Mouse (Mus musculus) lung, embryonic 16.5 days (tissue): ENCODE data around the gene C1qbp. TPM values are rescaled to one million over a fixed set of nuclear protein-coding genes. Genes with fewer than 3 reads are reported as not detected.

Experiments
- ATAC-seq: fragments of 200-750 bp; cut with Nextera tagmentation; 2 replicates; pipeline ENCODE4 v1.8.0; 2017; ENCODE audit warnings: low read depth, mild to moderate bottlenecking, moderate library complexity
- H3K27ac ChIP-seq: fragments of 300-500 bp; sonication (generic); 2 replicates; pipeline ENCODE4 v1.5.1; 2014; ENCODE audit warnings: mild to moderate bottlenecking, control low read depth, low read length
- H3K27me3 ChIP-seq: fragments of 300-500 bp; sonication (generic); 2 replicates; pipeline ENCODE4 v1.6.1; 2014; ENCODE audit warnings: low read depth, low read length, mixed read lengths; ENCODE audit not compliant: control insufficient read depth, insufficient read depth
- H3K36me3 ChIP-seq: fragments of 300-500 bp; sonication (generic); 2 replicates; pipeline ENCODE4 v1.6.1; 2014; ENCODE audit warnings: low read length; ENCODE audit not compliant: control insufficient read depth, insufficient read depth
- H3K4me1 ChIP-seq: fragments of 300-500 bp; sonication (generic); replicated peaks from 2 replicates; pipeline ENCODE4 v1.6.1; 2014; ENCODE audit warnings: low read length, mixed read lengths; ENCODE audit not compliant: control insufficient read depth, insufficient read depth
- H3K4me2 ChIP-seq: fragments of 300-500 bp; sonication (generic); 2 replicates; pipeline ENCODE4 v1.6.1; 2014; ENCODE audit warnings: low read depth, low read length, control low read depth
- H3K4me3 ChIP-seq: fragments of 300-500 bp; sonication (generic); 2 replicates; pipeline ENCODE4 v1.5.1; 2014; ENCODE audit warnings: mild to moderate bottlenecking, low read length, control low read depth
- H3K9ac ChIP-seq: fragments of 300-500 bp; sonication (generic); 2 replicates; pipeline ENCODE4 v1.6.1; 2014; ENCODE audit warnings: low read length, control low read depth
- H3K9me3 ChIP-seq: fragments of 300-500 bp; sonication (generic); 2 replicates; pipeline ENCODE4 v1.6.1; 2016; ENCODE audit warnings: low read length; ENCODE audit not compliant: control insufficient read depth
- WGBS: fragments of 180-500 bp; shearing (Covaris S2); extraction: QIAGEN DNeasy Blood & Tissue Kit; methylation state at CpG from one replicate; pipeline ENCODE4 v1.1.7; 2014; 5-methylcytosine and 5-hydroxymethylcytosine counted together
- polyA plus RNA-seq: library from polyadenylated mRNA; unstranded; fragments of >200 nt; fragmentation: Nextera tagmentation; extraction: Ambion mirVana; gene quantifications from 2 replicates; pipeline ENCODE4 v1.2.1, GENCODE M21; 2015

C1qbp gene
- polyA plus RNA-seq, 1 experiment from 2014 or later, result 185 TPM

GRCm38 (mm10) chr11:70980232-70980631, 2.6 kb downstream of the C1qbp start:
- peaks cover 9% of the 10 kb centered on the region for H3K4me1 ChIP-seq
- no peak for ATAC-seq
- H3K36me3 ChIP-seq, result peaks cover 21% of the 10 kb centered on the region
- no peaks in the 10 kb centered on the region for H3K27me3 ChIP-seq
- no peak overlapping the region for H3K9ac ChIP-seq
- H3K4me3 ChIP-seq, result no peak overlapping the region
- WGBS, result 88% methylated on average over 6 of the region's 6 CpGs
- H3K9me3 ChIP-seq, result no peaks in the 10 kb centered on the region
- no peak overlapping the region for H3K27ac ChIP-seq
- H3K4me2 ChIP-seq, result no peak overlapping the region

GRCm38 (mm10) chr11:70977293-70977692, 5.5 kb downstream of the C1qbp start:
- H3K4me3 ChIP-seq, result no peak overlapping the region
- H3K4me1 ChIP-seq, result peaks cover 9% of the 10 kb centered on the region
- no peak for ATAC-seq
- H3K9ac ChIP-seq, result no peak overlapping the region
- no peaks in the 10 kb centered on the region for H3K27me3 ChIP-seq
- H3K9me3 ChIP-seq, result no peaks in the 10 kb centered on the region
- whole genome bisulfite sequencing, result 81% methylated on average over 6 of the region's 6 CpGs
- no peak overlapping the region for H3K4me2 ChIP-seq
- H3K36me3 ChIP-seq, result peaks cover 24% of the 10 kb centered on the region
- no peak overlapping the region for H3K27ac ChIP-seq

- no peaks in the 10 kb centered on the region for H3K9me3 ChIP-seq
- WGBS, result 70% methylated on average over 2 of the region's 2 CpGs
- H3K27ac ChIP-seq, result no peak overlapping the region
- H3K36me3 ChIP-seq, result peaks cover 24% of the 10 kb centered on the region
- H3K4me2 ChIP-seq, result no peak overlapping the region
- H3K4me3 ChIP-seq, result no peak overlapping the region
- no peak for ATAC-seq
- H3K9ac ChIP-seq, result no peak overlapping the region
- peaks cover 3% of the 10 kb centered on the region; the same call in 1 of the 2 replicates for H3K4me1 ChIP-seq
- no peaks in the 10 kb centered on the region for H3K27me3 ChIP-seq
These were observed 7.6 kb downstream of the C1qbp start for GRCm38 (mm10) chr11:70975193-70975592.

GRCm38 (mm10) chr11:70973947-70974346, 8.9 kb downstream of the C1qbp start:
- Histone ChIP-seq H3K9ac (no peak overlapping the region), H3K27ac (no peak overlapping the region), H3K36me3 (peaks cover 19% of the 10 kb centered on the region), H3K9me3 (no peaks in the 10 kb centered on the region), H3K27me3 (no peaks in the 10 kb centered on the region), H3K4me1 (peaks cover 3% of the 10 kb centered on the region; the same call in 1 of the 2 replicates), H3K4me3 (no peak overlapping the region), H3K4me2 (no peak overlapping the region)
- WGBS, result 67% methylated on average over 4 of the region's 4 CpGs
- ATAC-seq, result no peak

GRCm38 (mm10) chr11:70972586-70972985, 10.2 kb downstream of the C1qbp start:
- Histone ChIP-seq H3K4me1 (peaks cover 12% of the 10 kb centered on the region), H3K4me2 (no peak overlapping the region), H3K27me3 (no peaks in the 10 kb centered on the region), H3K36me3 (peaks cover 12% of the 10 kb centered on the region; the same call in 1 of the 2 replicates), H3K9ac (no peak overlapping the region), H3K27ac (no peak overlapping the region), H3K9me3 (no peaks in the 10 kb centered on the region), H3K4me3 (no peak overlapping the region)
- no peak for ATAC-seq
- 60% methylated on average over 1 of the region's 1 CpGs for WGBS

- Histone ChIP-seq H3K4me1 (peaks cover 12% of the 10 kb centered on the region), H3K27me3 (no peaks in the 10 kb centered on the region), H3K4me2 (peak overlapping the region; percentile 71), H3K9me3 (no peaks in the 10 kb centered on the region), H3K36me3 (peaks cover 6% of the 10 kb centered on the region), H3K4me3 (peak overlapping the region; percentile 80), H3K9ac (peak overlapping the region; percentile 71), H3K27ac (peak overlapping the region; percentile 90)
- ATAC-seq, result peak; percentile 26
- 12% methylated on average over 24 of the region's 24 CpGs for WGBS
These were observed 12.0 kb downstream of the C1qbp start for GRCm38 (mm10) chr11:70970560-70971540.

GRCm38 (mm10) chr11:70969821-70970559, 12.8 kb downstream of the C1qbp start, which contains the start of the genes Nup88 and Rpain:
Gene Nup88 (minus strand): TSS chr11:70969973.
Gene Rpain (plus strand): TSS chr11:70970213.
- WGBS, result 0% methylated on average over 43 of the region's 43 CpGs
- no peaks in the 10 kb centered on the region for H3K27me3 ChIP-seq
- peaks cover 11% of the 10 kb centered on the region for H3K36me3 ChIP-seq
- no peaks in the 10 kb centered on the region for H3K9me3 ChIP-seq
- peak; percentile 98 for ATAC-seq
- H3K4me2 ChIP-seq, result peak within 1 kb of the TSS; percentile 88
- H3K27ac ChIP-seq, result peak within 1 kb of the TSS; percentile 90
- H3K9ac ChIP-seq, result peak within 1 kb of the TSS; percentile 91
- peaks cover 12% of the 10 kb centered on the region for H3K4me1 ChIP-seq
- H3K4me3 ChIP-seq, result peak within 1 kb of the TSS; percentile 80

- H3K4me1 ChIP-seq, result peaks cover 12% of the 10 kb centered on the region
- no peaks in the 10 kb centered on the region for H3K9me3 ChIP-seq
- ATAC-seq, result 0 out of 2 replicates have a peak, but pooled peaks have one; percentile 8
- H3K27ac ChIP-seq, result peak overlapping the region; percentile 76
- peak overlapping the region; percentile 80 for H3K4me3 ChIP-seq
- WGBS, result under 1% methylated on average over 25 of the region's 25 CpGs
- H3K27me3 ChIP-seq, result no peaks in the 10 kb centered on the region
- peak overlapping the region; percentile 91 for H3K9ac ChIP-seq
- H3K4me2 ChIP-seq, result peak overlapping the region; percentile 88
- H3K36me3 ChIP-seq, result peaks cover 15% of the 10 kb centered on the region
These were observed 13.5 kb downstream of the C1qbp start for GRCm38 (mm10) chr11:70969271-70969794.
